Mouse (Mus musculus) heart, adult 2 months (tissue): ENCODE results near the gene Awat2.
A peak's percentile ranks its signal among the peaks of the same experiment; 100 is the strongest.

Source experiments
- CTCF ChIP-seq: fragments of 200-600 bp; IDR thresholded peaks from 2 replicates; pipeline ENCODE4 v1.8.1; 2022; ENCODE audit warnings: antibody characterized with exemption, mild to moderate bottlenecking, moderate library complexity
- POLR2A ChIP-seq: fragments of 200-500 bp; IDR thresholded peaks from 2 replicates; pipeline ENCODE4 v1.6.1; 2011; ENCODE audit warnings: mild to moderate bottlenecking, low read depth, low read length, control low read depth; ENCODE audit not compliant: insufficient read depth

GRCm38 (mm10) chrX:100480317-100480716 is 37.8 kb upstream of the Awat2 start:
- no peak for TF ChIP-seq POLR2A
- TF ChIP-seq CTCF: peak; percentile 80
